Mouse (Mus musculus) regulatory T cell (primary cell): ENCODE measurements at regions not wholly inside any gene's neighbourhood (a gene's known extent, or its start where the extent isn't known, plus 50 kb on each side); places are given as distances from the start of the nearest gene placed in this dataset.

ENCODE experiments used
- in situ Hi-C: fragments of 300-600 bp; cut with MboI, MseI; formaldehyde crosslinking; loops from one replicate; pipeline ENCODE4 v1.15.1; 2025; ENCODE audit warnings: high pct_unique_total_duplicates

- in situ Hi-C loops, result no loop called here
Measured at GRCm38 (mm10) chr13:92911660-92912284, 67.2 kb downstream of the Mtx3 start.

- in situ Hi-C loops, result no loop called here
Measured at GRCm38 (mm10) chr13:92912661-92913060, 68.1 kb downstream of the Mtx3 start.

GRCm38 (mm10) chr13:92914631-92915030, 70.1 kb downstream of the Mtx3 start:
- in situ Hi-C loops, result no loop called here

GRCm38 (mm10) chr13:92915221-92915839, 70.8 kb downstream of the Mtx3 start:
- in situ Hi-C loops, result no loop called here

GRCm38 (mm10) chr13:92915948-92916710, 71.6 kb downstream of the Mtx3 start:
- in situ Hi-C loops, result no loop called here

GRCm38 (mm10) chr13:92919882-92920281, 75.3 kb downstream of the Mtx3 start:
- in situ Hi-C loops, result no loop called here

- in situ Hi-C loops, result no loop called here
Measured at GRCm38 (mm10) chr13:92921936-92922335, 77.4 kb downstream of the Mtx3 start.

GRCm38 (mm10) chr13:92923496-92923895, 78.9 kb downstream of the Mtx3 start:
- in situ Hi-C loops, result no loop called here

- in situ Hi-C loops, result no loop called here
Measured at GRCm38 (mm10) chr13:92924021-92924420, 79.5 kb downstream of the Mtx3 start.

- in situ Hi-C loops, result no loop called here
Measured at GRCm38 (mm10) chr13:92925196-92925595, 80.6 kb downstream of the Mtx3 start.

GRCm38 (mm10) chr13:92928551-92928950, 84.0 kb downstream of the Mtx3 start:
- in situ Hi-C loops, result no loop called here

GRCm38 (mm10) chr13:92931696-92932095, 87.1 kb downstream of the Mtx3 start:
- in situ Hi-C loops, result no loop called here

- in situ Hi-C loops, result no loop called here
Measured at GRCm38 (mm10) chr13:92939032-92939431, 94.5 kb downstream of the Mtx3 start.

- in situ Hi-C loops, result no loop called here
Measured at GRCm38 (mm10) chr13:92940610-92941009, 96.0 kb downstream of the Mtx3 start.

- in situ Hi-C loops, result no loop called here
Measured at GRCm38 (mm10) chr13:92948560-92948959, 104.0 kb downstream of the Mtx3 start.

- in situ Hi-C loops, result no loop called here
Measured at GRCm38 (mm10) chr13:92960031-92960430, 115.5 kb downstream of the Mtx3 start.

GRCm38 (mm10) chr13:92962625-92963024, 118.1 kb downstream of the Mtx3 start:
- in situ Hi-C loops, result no loop called here

GRCm38 (mm10) chr13:92963351-92963895, 118.9 kb downstream of the Mtx3 start:
- in situ Hi-C loops, result no loop called here

GRCm38 (mm10) chr13:92964213-92964743, 119.7 kb downstream of the Mtx3 start:
- in situ Hi-C loops, result no loop called here

GRCm38 (mm10) chr13:92967025-92967610, 122.6 kb downstream of the Mtx3 start:
- in situ Hi-C loops, result no loop called here

GRCm38 (mm10) chr13:92969579-92969978, 125.0 kb downstream of the Mtx3 start:
- in situ Hi-C loops, result no loop called here

GRCm38 (mm10) chr13:92972891-92973290, 128.3 kb downstream of the Mtx3 start:
- in situ Hi-C loops, result no loop called here
